Mouse (Mus musculus) adrenal gland, postnatal 36 days (tissue): ENCODE data around the gene Atp10b. TPM values are rescaled to one million over a fixed set of nuclear protein-coding genes. Genes with fewer than 3 reads are reported as not detected.

Experiments used
- DNase-seq, 2 experiments: peaks; one replicate each; pipeline ENCODE4 v3.0.0; 2021; ENCODE audit warnings: mixed read lengths in 1 of 2
- total RNA-seq, 2 experiments: library from RNA; stranded (reverse); gene quantifications; 2 replicates each; pipeline ENCODE4 v1.2.3; 2021

Atp10b gene
- total RNA-seq, 2 experiments from 2014 or later, result 0.07 to 0.10 TPM

DNA sequence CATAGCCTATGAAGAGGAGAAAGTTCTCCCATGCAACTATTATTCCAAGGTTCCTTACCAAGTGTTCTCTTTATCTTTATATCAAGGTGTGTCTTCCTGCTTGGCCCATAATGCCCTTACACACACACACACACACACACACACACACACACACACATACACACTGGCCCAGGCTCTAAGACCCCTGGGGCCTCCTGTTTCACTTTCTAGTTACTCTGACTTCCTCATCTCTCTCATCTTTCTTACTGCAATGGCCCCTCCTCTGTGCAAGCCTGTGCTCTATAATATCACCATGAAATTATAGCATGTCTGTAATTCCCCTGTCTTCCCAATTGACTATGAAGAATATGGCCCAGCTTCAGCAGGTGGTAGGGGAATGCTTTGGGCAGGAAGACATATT, 49.7 kb downstream of the Atp10b start:
- no peak for DNase-seq

DNA sequence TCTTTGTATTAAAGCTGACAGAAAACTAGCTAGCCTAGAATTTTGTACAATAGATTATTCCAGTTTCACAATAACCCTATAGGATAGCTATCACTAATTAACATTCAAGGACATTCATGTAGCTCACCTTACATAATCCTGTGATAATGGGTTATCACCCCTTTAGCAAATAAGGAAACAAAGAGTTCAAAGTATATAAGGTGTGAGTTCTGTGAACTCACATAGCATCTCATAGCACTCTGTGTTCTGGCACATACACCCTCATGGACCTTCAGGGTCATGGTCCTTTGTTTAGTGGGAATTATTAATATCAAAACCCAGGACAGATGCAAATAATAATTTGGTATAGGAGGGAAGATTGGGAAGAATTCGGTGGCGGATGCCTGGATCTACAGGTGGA, 50.4 kb downstream of the Atp10b start:
- DNase-seq, result no peak

DNA sequence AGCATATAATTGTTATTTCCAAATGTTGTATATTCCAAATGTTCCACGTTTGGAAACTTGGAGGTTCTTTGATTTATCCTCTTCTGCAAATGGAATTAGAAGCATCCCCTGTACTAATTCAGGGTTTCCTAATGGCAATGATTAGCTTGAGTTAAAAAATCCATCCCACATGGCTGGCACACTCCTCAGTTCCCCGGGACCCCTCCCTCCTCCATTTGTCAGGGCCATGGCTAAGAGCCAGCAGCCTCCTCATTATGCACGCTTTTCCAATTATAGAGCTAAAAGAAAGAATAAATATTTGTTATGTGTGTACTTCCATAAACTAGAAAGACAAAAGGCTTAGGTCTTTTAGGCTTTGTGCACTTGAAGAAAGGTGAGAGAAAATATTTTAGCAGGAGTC, 53.9 kb downstream of the Atp10b start:
- DNase-seq, result peak; percentile 41 to 51

DNA sequence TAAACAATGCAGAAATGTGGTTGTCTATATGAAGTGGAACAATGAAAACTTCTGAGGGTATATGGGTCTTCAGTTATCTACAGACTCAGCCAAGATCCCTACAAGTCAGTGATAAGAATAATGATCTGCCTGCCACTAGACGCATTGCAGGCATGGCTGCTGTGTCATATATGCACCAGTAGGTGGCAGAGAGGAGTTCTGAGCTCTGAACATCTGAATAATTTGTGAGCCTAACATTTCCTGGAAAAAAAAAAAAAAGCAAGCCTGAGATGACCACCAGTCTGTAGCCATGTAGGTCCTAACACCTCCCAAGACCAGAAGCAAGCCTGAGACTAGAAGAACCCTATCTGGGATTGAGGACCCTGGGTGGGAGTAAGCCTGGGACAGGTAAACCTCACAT, 63.5 kb downstream of the Atp10b start:
- peak in 1 of 2 experiments; percentile 9 for DNase-seq

DNA sequence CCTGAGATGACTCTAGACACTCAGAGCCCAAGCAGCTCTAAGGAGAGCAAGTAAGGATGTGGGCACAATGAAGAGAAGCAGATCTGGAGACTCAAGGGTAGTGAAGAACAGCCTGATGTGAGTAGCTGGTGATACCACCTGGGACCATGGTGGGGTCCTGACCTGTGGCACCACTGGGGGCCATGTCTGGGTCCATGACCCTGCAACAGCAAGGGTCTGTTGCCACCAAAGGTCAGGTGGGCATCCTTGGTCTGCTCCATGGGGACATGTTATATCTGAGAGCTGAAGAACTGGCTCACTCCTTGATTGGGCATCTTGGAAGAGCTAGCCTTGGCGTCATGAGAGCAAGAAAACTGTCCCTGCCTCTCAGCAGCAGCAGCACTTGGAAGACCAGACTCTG, 64.1 kb downstream of the Atp10b start:
- DNase-seq, result no peak

DNA sequence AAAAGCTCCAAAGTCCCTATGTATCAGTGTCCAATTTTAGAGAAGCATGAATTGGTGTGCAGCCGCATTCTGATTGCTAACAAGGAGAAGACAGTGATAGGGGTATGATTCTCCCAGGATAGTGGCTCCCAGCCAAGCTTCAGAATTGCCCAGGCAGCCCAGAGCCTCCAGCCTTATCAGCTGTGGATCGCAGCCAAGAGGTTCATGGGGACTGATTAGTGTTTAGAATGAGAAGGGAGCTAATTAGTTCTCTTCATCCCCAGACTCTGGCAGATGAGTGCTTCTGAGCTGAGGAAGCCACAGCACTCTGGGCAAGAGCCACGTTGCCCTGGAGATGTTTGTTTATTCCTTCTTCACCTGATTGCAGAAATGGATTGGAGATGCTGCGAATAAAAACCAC, 67.3 kb downstream of the Atp10b start:
- peak; percentile 64 to 74 for DNase-seq

DNA sequence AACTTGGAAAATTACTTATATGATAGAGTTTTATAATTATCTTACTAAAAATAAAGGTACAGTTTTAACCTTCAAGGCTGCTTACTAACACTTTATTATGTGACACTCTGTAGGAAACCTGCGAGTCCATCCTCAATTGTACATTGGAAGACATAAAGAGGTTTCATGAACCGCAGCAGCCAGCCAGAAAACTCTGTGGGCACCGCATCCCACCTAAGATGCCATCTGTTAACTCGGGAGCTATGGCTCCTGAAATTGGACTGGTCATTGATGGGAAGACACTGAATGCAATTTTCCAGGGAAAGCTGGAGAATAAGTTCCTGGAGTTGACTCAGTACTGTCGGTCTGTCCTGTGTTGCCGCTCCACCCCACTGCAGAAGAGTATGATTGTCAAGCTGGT, 80.6 kb downstream of the Atp10b start:
- no peak for DNase-seq

DNA sequence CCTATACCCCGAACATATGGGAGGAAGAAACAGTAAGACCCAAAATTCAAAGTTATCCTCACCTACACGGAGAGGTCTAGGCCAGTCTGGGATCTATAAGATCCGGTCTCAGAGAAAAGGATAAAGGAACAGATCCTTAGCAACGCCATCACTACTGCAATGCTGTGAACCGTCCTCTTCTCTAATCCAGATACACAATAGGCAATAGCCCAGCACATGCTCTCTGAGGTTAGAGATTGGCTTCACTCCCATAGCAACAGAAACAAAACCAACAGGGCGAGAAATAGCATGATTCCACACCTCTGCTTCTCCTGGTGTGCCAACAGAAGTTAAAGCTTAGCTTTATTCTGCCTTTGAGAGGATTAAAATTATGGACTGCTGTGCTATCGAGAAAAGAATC, 82.4 kb downstream of the Atp10b start:
- no peak for DNase-seq

DNA sequence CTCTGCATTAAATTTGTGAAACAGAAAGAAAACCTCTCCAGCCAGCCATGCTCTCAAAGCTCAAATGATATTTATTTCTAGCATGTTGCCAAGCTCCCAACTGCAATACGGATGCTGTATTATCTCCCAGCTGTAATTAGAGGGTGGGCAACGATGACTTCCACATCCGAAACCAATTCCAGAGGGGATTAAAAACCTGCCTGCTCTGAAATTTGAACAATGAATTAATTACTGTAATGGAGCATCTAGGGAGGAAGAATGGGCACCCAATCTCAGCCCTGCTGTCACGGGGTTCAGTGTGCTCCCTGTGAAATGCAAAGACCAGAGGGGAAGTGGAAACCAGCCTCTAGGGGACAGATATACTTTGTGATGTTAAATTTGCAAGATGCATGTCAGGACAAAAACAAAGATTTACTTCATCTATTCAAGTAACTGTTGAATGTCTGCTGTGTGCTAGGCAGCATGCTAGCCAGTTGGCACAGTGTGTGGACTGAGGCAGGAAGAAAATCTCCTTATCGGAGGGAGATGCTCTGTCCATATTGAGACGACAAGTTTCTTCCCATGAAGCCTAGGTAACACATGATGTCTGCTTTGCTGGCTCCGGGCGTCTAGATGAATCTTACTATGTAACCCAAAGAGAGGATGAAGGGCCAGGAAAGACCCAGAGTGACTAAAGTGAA, 86.8 kb downstream of the Atp10b start:
- no peak for DNase-seq

DNA sequence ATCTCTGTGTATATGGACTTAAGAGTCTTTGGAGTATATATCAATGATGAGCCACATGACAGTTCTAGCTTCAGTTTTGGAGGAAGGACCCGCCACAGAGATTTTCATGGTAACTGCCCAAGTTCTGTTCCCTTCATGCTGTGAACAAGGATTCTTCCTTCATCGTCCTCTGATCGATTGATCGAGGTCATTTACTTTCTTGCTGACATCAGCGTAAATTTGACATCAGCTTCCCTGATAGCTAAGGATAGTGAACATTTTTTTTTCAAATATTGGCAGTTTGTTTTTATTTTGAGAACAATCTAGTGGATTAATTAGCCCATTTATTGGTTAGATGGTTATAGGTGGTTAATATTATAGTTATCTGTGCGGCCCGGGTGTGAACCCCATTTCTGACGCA, 90.1 kb downstream of the Atp10b start:
- DNase-seq, result no peak

DNA sequence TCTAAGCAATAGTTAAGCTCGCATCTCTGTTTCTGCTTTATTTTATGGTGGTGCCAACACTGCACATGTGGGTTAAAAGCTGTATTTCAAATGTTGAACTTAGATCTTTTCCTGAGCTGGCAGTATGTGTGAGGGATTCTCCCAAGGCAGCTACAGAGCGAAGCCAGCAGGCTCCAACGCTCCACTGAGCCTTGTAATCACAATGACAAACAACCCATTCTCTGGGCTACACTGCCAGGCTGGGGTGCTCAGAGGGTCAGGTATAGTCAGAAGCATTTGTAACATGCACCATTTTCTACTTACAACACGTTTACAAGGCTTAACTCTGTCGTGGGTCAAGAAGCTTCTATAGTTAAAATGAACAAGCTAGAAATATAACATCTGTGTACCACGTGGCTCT, 103.4 kb downstream of the Atp10b start:
- no peak for DNase-seq

DNA sequence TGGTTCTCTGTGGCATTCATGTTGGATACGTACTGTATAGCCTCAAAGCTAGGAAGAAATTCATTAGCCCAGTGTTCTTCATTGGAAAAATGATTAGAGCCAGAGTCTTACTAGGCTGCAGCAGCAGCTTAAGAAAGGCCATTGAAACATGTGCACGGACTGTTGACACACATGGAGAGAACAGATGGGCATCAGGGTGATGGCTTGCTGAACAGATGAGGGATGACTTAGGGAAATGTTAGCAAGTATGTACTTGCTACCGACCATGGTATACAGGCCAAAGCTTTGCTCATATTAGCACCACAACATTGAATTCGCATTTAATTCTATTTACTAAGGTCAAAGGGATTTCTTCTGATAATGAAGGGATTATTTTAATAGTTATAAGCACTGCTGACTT, 105.6 kb downstream of the Atp10b start:
- no peak for DNase-seq

DNA sequence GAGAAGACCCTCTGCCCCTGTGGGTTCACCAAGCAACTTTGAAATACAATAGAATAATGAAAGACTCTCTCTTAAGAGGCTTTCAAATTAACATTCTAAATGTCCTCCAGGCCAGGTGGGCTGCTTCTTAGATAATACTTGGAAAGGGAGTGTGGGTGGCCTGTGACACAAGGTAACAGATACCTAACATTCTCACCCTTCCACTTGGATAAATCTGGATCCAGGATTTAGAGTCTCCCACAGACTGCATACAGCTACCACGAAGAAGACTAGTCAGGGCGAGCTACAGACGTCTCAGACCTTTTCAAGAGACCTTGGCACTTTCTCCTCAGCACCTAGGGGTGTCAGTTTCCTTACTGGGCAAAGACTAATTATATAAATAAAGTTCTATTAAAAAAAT, 107.6 kb downstream of the Atp10b start:
- no peak for DNase-seq

DNA sequence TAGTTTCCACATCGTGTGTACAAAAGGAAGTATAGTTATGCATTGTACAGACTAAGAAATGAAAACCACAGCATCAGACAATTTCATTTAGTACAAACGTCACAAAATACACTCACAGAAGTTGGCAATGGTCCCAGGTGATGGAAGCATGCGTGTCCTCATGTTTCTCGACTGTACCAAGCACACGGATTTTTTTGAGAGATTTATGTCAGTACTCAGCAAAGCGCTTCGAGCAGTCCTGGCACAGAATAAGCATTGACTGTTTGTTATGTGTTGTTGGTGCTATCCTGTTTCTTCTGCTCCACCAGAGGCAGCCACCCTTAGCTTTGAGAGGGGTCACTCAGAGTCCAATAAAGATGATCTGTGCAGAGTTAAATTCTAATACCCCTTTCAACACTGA, 108.1 kb downstream of the Atp10b start:
- DNase-seq, result peak; percentile 36 to 60

DNA sequence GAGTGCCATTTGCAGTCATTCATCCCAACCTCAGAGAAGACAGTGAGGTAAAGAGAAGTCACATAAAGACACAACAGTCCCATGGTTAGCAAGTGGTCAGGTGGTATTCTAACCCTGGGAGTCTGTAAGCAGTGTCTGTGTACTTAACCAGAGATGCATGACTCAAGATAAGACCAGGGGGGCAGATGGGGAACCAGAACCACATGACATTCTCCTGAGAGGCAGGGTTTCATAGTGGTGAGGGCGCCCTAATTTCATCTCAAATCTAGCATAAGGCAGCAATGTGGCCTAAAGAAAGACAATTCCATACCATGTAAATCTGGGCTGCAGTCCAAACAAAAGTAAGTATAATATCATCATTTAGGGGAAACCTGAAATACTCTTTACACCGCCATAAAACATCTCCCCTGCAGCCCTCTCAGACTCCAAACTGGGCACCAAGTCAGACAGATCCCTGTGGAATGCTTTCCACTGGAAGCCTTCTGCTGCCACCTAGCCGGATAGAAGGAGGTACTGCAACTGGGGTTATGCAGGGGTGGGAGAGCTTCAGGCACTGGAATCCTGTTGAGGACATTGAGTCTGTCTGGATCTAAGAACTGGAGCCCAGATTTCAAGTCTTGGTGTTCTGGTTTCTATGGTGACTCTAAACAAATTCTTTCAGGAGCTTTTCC, 114.0 kb downstream of the Atp10b start:
- DNase-seq, result peak; percentile 58 to 72

DNA sequence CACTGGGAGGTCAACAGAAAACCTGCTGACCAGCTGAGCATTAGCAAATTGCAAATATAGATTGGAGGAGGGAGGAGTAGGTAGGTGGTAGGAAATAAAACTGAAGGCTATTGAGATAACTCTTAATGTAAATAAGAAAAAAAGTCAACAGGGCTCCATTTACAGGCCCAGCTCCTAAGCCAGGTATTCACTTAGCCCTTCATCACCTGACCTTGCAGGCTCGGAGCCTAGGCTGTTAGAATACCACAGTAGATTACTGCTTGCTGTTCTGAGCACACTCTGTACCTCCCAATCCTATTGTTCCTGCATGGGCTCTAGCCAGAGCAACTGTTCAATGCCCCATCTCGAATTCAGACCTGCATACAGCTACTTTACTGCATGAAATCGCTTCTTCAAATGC, 117.8 kb downstream of the Atp10b start:
- DNase-seq, result no peak

DNA sequence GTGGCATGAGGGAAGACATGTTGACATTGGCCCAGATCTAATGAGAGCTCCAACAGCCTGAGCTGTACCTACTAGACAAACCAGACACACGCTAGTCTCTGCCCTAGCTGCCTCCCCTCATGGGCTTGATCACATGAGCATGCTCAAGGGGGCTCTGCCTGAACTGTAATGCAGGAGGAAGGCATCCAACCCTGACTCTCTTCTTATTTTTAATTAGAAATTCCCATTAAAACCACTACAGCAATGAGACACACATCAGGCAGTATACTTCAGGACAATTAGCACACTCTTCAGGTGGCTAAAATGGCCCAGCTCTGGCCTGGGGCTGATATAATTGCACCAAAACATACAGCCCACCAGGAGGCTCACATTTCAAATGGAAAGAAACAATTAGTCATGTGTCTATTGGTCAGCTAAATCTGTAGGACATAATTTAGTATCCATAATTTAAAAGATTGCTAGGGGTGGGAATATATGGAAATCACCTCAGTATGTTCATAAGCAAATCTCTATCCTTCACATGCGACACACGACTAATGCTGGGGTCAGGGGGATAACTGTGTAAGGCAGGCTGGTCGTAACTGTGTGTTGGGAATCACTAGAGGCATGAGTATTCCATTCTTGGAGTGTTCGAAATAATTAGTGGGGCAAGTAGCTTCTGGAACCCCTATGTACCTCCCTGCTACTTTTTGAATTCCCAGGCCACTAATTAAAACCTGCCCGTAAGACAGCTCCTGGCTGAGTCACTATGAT, 120.0 kb downstream of the Atp10b start:
- DNase-seq, result no peak

DNA sequence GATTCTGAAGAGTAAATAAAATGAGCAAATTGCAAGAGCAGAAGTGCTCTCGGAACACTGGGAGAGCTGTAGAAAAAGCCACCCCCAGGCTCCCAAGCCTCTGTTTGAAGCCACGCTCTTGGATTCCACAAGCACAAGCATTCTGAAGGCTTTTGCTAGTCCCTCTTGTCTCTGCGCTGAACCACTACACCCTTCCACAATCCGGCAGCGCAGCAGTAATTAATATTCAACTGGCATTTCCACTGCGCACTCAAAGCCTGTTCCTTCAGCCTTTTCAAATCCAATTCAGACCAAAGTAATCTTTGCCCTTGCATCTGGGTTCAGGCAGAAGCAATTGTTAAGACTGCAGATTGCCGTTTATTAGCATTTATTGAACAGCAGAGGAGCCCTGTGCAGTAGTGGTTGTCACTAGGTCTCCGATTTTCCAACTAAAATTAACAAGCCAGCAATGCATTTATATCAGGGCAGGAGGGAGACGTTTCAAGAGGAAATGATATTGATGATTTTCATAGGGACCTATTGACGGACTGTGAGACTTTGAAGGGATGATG, 120.7 kb downstream of the Atp10b start:
- DNase-seq, result no peak

DNA sequence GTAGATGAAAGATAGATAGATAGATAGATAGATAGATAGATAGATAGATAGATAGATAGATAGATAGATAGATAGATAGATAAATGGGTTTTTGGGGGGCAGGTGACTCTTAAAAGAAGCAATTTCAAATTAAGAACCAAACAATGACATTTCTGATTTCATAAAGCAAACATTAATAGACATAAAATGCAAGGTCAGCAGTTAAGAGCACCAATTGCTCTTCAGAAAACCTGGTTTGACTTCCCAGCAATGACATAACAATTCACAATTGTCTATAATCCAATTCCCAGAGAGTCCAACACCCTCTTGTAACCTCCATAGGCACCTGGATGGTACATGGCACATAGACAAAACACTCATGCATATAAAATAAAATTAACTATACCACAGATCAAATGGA, 124.2 kb downstream of the Atp10b start:
- no peak for DNase-seq

DNA sequence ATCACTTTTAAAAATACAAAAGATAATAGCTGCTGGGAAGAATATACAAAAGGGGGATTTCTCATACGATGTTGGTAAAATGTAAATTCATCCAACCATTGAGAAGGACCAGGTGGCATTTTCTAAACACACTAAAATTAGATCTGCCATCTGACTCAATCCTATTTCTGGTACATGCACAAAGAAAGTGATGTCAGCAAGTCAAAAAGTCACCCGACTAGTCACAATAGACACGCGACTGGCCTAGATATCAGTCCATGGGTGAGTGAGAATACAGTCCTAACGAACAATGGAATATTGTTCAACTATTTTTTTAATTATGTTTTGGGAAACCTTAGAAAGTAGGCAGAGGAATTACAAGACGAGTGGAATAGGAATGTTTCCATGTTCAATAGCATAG, 147.9 kb downstream of the Atp10b start:
- no peak for DNase-seq

DNA sequence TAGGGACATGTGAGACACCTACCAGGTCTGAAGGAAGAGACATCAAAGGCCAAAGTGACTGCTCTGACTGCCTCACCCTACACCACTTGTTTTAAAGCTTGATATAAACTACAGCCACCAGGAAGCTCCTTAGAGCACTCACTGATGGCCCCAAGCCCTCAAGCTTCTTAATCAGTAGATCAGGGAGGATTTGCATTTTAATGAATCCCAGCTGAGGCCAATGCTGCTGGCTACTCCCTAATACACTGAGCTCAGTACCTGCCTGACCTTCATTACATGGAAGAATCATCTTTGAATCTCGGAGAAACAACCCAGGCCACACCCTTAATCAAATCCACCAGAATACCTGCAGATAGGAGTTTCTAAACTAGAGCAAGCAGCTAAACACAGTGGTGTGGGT, 161.3 kb downstream of the Atp10b start:
- no peak for DNase-seq
